Comparison of ENCODE assay signal across 13 mouse cellular contexts in the genomic region with DNA sequence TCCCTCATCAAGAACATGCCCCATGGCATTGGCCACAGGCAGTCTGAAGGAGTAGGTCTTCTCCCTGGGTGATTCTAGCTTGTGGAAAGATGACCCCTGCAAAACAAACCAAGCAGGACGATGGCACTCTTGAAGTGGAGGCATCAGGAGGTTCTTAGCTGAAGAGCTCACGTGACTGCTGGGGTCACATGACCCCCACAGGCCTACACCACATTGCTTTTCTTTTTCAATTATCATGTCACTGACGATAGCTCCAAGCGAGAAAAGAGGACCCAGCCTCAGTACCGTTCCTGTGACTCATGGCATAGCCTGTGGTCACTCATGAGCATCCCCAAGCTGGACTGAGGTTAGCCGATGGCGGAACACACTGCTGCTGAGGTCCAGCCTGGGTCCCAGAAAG.
"Had no signal": no experiment of that assay in that cellular context is flagged by ENCODE, and none has a peak within 500 bp of the region (broad histone marks: within the 10 kb centered on the region; RNA-seq: fewer than 3 reads in every experiment).

No protein-coding gene starts in this region.

- H3K36me3 ChIP-seq: midbrain, embryonic 15.5 days had no signal

- H3K4me3 ChIP-seq: layer of hippocampus, adult 2 months; limb, embryonic 12.5 days; lung, embryonic 15.5 days; midbrain, embryonic 10.5 days; midbrain, embryonic 15.5 days had no signal

- H3K9me3 ChIP-seq: limb, embryonic 12.5 days; lung, embryonic 15.5 days; midbrain, embryonic 10.5 days; midbrain, embryonic 15.5 days had no signal

- H3K27ac ChIP-seq: layer of hippocampus, adult 2 months; limb, embryonic 12.5 days; lung, embryonic 15.5 days; midbrain, embryonic 10.5 days; midbrain, embryonic 15.5 days; stomach, postnatal 0 days had no signal

- DNase-seq: kidney, adult 11 months; kidney, postnatal 10 days; kidney, postnatal 4 days; lung, postnatal 14 days; right cerebral cortex, adult 18-20 months; right cerebral cortex, postnatal 25 days; thymus, postnatal 4 days had no signal

- H3K4me1 ChIP-seq: limb, embryonic 12.5 days; lung, embryonic 15.5 days; midbrain, embryonic 10.5 days; midbrain, embryonic 15.5 days had no signal

- H3K4me2 ChIP-seq: limb, embryonic 12.5 days; lung, embryonic 15.5 days; midbrain, embryonic 15.5 days had no signal

- H3K9ac ChIP-seq: limb, embryonic 12.5 days; lung, embryonic 15.5 days; midbrain, embryonic 15.5 days had no signal

- H3K27me3 ChIP-seq: limb, embryonic 12.5 days; lung, embryonic 15.5 days; midbrain, embryonic 15.5 days had no signal

- ATAC-seq: midbrain, embryonic 15.5 days had no signal
